Mouse (Mus musculus) lung, embryonic 16.5 days (tissue): Measurements from ENCODE around the gene 3110082I17Rik. TPM values are rescaled to one million over a fixed set of nuclear protein-coding genes. Genes with fewer than 3 reads are reported as not detected.
"Not testable (repeated sequence)": the region's sequence is repeated elsewhere in the genome, so short reads cannot be mapped to it uniquely, and the experiment has no call there.

Experiments used
- ATAC-seq: fragments of 200-750 bp; cut with Nextera tagmentation; 2 replicates; pipeline ENCODE4 v1.8.0; 2017; ENCODE audit warnings: low read depth, mild to moderate bottlenecking, moderate library complexity
- H3K27ac ChIP-seq: fragments of 300-500 bp; sonication (generic); 2 replicates; pipeline ENCODE4 v1.5.1; 2014; ENCODE audit warnings: mild to moderate bottlenecking, control low read depth, low read length
- H3K27me3 ChIP-seq: fragments of 300-500 bp; sonication (generic); 2 replicates; pipeline ENCODE4 v1.6.1; 2014; ENCODE audit warnings: low read depth, low read length, mixed read lengths; ENCODE audit not compliant: control insufficient read depth, insufficient read depth
- H3K36me3 ChIP-seq: fragments of 300-500 bp; sonication (generic); 2 replicates; pipeline ENCODE4 v1.6.1; 2014; ENCODE audit warnings: low read length; ENCODE audit not compliant: control insufficient read depth, insufficient read depth
- H3K4me1 ChIP-seq: fragments of 300-500 bp; sonication (generic); replicated peaks from 2 replicates; pipeline ENCODE4 v1.6.1; 2014; ENCODE audit warnings: low read length, mixed read lengths; ENCODE audit not compliant: control insufficient read depth, insufficient read depth
- H3K4me2 ChIP-seq: fragments of 300-500 bp; sonication (generic); 2 replicates; pipeline ENCODE4 v1.6.1; 2014; ENCODE audit warnings: low read depth, low read length, control low read depth
- H3K4me3 ChIP-seq: fragments of 300-500 bp; sonication (generic); 2 replicates; pipeline ENCODE4 v1.5.1; 2014; ENCODE audit warnings: mild to moderate bottlenecking, low read length, control low read depth
- H3K9ac ChIP-seq: fragments of 300-500 bp; sonication (generic); 2 replicates; pipeline ENCODE4 v1.6.1; 2014; ENCODE audit warnings: low read length, control low read depth
- H3K9me3 ChIP-seq: fragments of 300-500 bp; sonication (generic); 2 replicates; pipeline ENCODE4 v1.6.1; 2016; ENCODE audit warnings: low read length; ENCODE audit not compliant: control insufficient read depth
- WGBS: fragments of 180-500 bp; shearing (Covaris S2); extraction: QIAGEN DNeasy Blood & Tissue Kit; methylation state at CpG from one replicate; pipeline ENCODE4 v1.1.7; 2014; 5-methylcytosine and 5-hydroxymethylcytosine counted together
- polyA plus RNA-seq: library from polyadenylated mRNA; unstranded; fragments of >200 nt; fragmentation: Nextera tagmentation; extraction: Ambion mirVana; gene quantifications from 2 replicates; pipeline ENCODE4 v1.2.1, GENCODE M21; 2015

3110082I17Rik gene
- polyA plus RNA-seq, 1 experiment from 2014 or later = 38.6 TPM

- ATAC-seq = peak; percentile 64; the same call in 1 of the 2 replicates
- H3K4me3 ChIP-seq = no peak overlapping the region
- H3K36me3 ChIP-seq = no peaks in the 10 kb centered on the region
- no peaks in the 10 kb centered on the region for H3K27me3 ChIP-seq
- no peak overlapping the region for H3K27ac ChIP-seq
- no peaks in the 10 kb centered on the region for H3K9me3 ChIP-seq
- WGBS = 31% methylated on average over 5 of the region's 5 CpGs
- no peak overlapping the region for H3K4me2 ChIP-seq
- H3K4me1 ChIP-seq = peaks cover 4% of the 10 kb centered on the region
- 0 out of 2 replicates have a peak overlapping the region, but pooled peaks have one; percentile 23 for H3K9ac ChIP-seq
Measured at GRCm38 (mm10) chr5:139397959-139398753, 62.2 kb downstream of the 3110082I17Rik start.

- H3K36me3 ChIP-seq = no peaks in the 10 kb centered on the region
- H3K4me3 ChIP-seq = no peak overlapping the region
- no peak overlapping the region for H3K4me2 ChIP-seq
- H3K9me3 ChIP-seq = no peaks in the 10 kb centered on the region
- H3K27ac ChIP-seq = no peak overlapping the region
- peaks cover 4% of the 10 kb centered on the region for H3K4me1 ChIP-seq
- H3K9ac ChIP-seq = no peak overlapping the region
- no peaks in the 10 kb centered on the region for H3K27me3 ChIP-seq
- ATAC-seq = no peak
- 87% methylated on average over 4 of the region's 4 CpGs for WGBS
Measured at GRCm38 (mm10) chr5:139397359-139397916, 62.9 kb downstream of the 3110082I17Rik start.

GRCm38 (mm10) chr5:139395528-139395927, 64.8 kb downstream of the 3110082I17Rik start:
- Histone ChIP-seq H3K36me3 (no peaks in the 10 kb centered on the region), H3K4me1 (peaks cover 4% of the 10 kb centered on the region), H3K4me2 (no peak overlapping the region), H3K9me3 (no peaks in the 10 kb centered on the region), H3K9ac (no peak overlapping the region), H3K27me3 (no peaks in the 10 kb centered on the region), H3K27ac (no peak overlapping the region), H3K4me3 (no peak overlapping the region)
- 91% methylated on average over 4 of the region's 4 CpGs for WGBS
- ATAC-seq = no peak

- no peak overlapping the region for H3K27ac ChIP-seq
- no peak overlapping the region for H3K4me3 ChIP-seq
- H3K9ac ChIP-seq = no peak overlapping the region
- WGBS = 60% methylated on average over 7 of the region's 7 CpGs
- H3K9me3 ChIP-seq = no peaks in the 10 kb centered on the region
- H3K4me2 ChIP-seq = no peak overlapping the region
- no peak for ATAC-seq
- no peaks in the 10 kb centered on the region for H3K36me3 ChIP-seq
- no peaks in the 10 kb centered on the region for H3K27me3 ChIP-seq
- peaks cover 12% of the 10 kb centered on the region for H3K4me1 ChIP-seq
Measured at GRCm38 (mm10) chr5:139394399-139394798, 65.9 kb downstream of the 3110082I17Rik start.

- H3K9ac ChIP-seq = no peak overlapping the region
- H3K9me3 ChIP-seq = no peaks in the 10 kb centered on the region
- H3K4me3 ChIP-seq = no peak overlapping the region
- WGBS = 92% methylated on average over 16 of the region's 16 CpGs
- no peaks in the 10 kb centered on the region for H3K36me3 ChIP-seq
- ATAC-seq = no peak
- H3K4me2 ChIP-seq = no peak overlapping the region
- no peaks in the 10 kb centered on the region for H3K27me3 ChIP-seq
- peaks cover 20% of the 10 kb centered on the region for H3K4me1 ChIP-seq
- H3K27ac ChIP-seq = no peak overlapping the region
Measured at GRCm38 (mm10) chr5:139393197-139393588, 67.1 kb downstream of the 3110082I17Rik start.

GRCm38 (mm10) chr5:139392219-139393196, 67.8 kb downstream of the 3110082I17Rik start:
- WGBS = 91% methylated on average over 37 of the region's 37 CpGs

GRCm38 (mm10) chr5:139391309-139391990, 68.9 kb downstream of the 3110082I17Rik start:
- Histone ChIP-seq H3K27ac (no peak overlapping the region), H3K9me3 (no peaks in the 10 kb centered on the region), H3K4me3 (no peak overlapping the region), H3K36me3 (no peaks in the 10 kb centered on the region), H3K27me3 (no peaks in the 10 kb centered on the region), H3K4me1 (peaks cover 27% of the 10 kb centered on the region), H3K9ac (no peak overlapping the region), H3K4me2 (no peak overlapping the region)
- 76% methylated on average over 11 of the region's 11 CpGs for WGBS
- no peak for ATAC-seq

More at GRCm38 (mm10) chr5:139392219-139393196, 67.8 kb downstream of the 3110082I17Rik start:
- no peak for ATAC-seq
- no peak overlapping the region for H3K9ac ChIP-seq
- no peak overlapping the region for H3K4me2 ChIP-seq
- no peaks in the 10 kb centered on the region for H3K27me3 ChIP-seq
- no peak overlapping the region for H3K27ac ChIP-seq
- peaks cover 26% of the 10 kb centered on the region for H3K4me1 ChIP-seq
- no peak overlapping the region for H3K4me3 ChIP-seq
- H3K9me3 ChIP-seq = no peaks in the 10 kb centered on the region
- H3K36me3 ChIP-seq = no peaks in the 10 kb centered on the region

- H3K4me3 ChIP-seq, ATAC-seq, H3K9ac ChIP-seq, H3K9me3 ChIP-seq, H3K4me2 ChIP-seq, H3K36me3 ChIP-seq, H3K27me3 ChIP-seq: not testable (repeated sequence)
- 65% methylated on average over 5 of the region's 5 CpGs for WGBS
- Histone ChIP-seq H3K27ac (peak overlapping the region; percentile 79), H3K4me1 (peaks cover 27% of the 10 kb centered on the region)
Measured at GRCm38 (mm10) chr5:139390324-139391119, 69.8 kb downstream of the 3110082I17Rik start.
